Mouse (Mus musculus): ENCODE measurements around the gene Tmed6.

- TF ChIP-seq CTCF (IDR thresholded peaks at IDR 0.05; ENCODE audit: low read depth) (no peak), EP300 (IDR thresholded peaks at IDR 0.05; ENCODE audit: low read depth) (no peak)
Measured at GRCm38 (mm10) chr8:107062613-107063012, 2.8 kb downstream of the Tmed6 start.
